Mouse (Mus musculus): ENCODE measurements at regions not wholly inside any gene's neighbourhood (a gene's known extent, or its start where the extent isn't known, plus 50 kb on each side); places are given as distances from the start of the nearest gene placed in this dataset.
A peak's percentile ranks its signal among the peaks of the same experiment; 100 is the strongest.

DNA sequence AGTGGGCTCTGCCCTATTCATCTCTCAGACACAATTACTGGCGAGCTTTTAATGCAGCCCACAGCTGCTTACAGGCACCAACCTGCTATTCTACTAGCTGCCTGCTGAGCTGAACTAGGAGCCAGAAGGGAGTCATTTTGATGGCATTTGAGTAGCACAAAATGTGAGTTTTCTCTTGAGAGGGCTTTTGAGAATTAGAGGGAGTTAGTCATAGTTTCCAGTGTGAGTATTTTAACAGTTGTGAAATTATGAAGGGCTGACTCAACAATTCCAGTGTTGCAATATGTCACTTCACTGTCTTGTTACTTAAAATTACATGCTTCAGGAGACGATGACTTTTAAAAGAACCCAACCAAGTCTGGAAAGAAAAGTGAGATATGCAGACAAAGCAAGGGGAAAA is 54.4 kb upstream of the Ly86 start:
- DNase-seq = no peak

DNA sequence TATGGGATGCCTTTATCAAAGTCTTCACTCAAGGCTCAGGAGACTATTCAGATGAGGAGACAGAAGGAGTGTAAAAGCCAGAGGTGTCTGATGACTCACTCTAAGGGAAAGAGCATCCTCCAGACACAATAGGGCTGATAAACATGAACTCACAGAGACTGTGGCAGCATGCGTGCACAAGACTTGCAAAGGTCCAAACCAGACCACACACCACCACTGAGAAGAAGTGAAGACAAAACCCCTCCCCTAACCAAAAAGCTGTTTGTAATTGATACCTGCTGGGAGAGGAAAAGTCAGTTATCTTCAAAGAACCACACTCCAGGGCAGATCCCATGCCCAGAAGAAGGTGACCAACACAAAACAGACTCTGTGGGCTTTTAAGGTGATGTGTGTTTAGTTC is 56.0 kb upstream of the Ly86 start:
- no peak for DNase-seq

DNA sequence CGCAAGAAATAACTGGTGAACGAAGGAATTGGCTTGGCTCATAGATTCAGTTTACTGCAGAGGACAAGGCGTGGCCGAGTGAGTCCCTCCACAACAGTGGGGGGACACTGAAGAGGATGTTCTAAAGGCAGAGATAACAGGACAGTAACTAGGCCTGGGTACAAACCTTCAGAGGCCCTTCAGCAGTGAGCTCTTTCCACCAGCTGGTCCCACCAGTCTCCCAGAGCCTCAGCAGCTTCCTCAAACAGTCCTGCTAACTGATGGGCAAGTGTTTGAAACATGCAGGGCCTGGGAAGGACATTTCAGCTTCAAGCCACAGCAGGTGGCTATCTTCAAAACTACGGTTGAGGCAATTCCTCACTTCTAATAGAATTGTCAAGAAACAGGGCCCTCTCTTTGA is 62.5 kb upstream of the Ly86 start:
- no peak for DNase-seq

DNA sequence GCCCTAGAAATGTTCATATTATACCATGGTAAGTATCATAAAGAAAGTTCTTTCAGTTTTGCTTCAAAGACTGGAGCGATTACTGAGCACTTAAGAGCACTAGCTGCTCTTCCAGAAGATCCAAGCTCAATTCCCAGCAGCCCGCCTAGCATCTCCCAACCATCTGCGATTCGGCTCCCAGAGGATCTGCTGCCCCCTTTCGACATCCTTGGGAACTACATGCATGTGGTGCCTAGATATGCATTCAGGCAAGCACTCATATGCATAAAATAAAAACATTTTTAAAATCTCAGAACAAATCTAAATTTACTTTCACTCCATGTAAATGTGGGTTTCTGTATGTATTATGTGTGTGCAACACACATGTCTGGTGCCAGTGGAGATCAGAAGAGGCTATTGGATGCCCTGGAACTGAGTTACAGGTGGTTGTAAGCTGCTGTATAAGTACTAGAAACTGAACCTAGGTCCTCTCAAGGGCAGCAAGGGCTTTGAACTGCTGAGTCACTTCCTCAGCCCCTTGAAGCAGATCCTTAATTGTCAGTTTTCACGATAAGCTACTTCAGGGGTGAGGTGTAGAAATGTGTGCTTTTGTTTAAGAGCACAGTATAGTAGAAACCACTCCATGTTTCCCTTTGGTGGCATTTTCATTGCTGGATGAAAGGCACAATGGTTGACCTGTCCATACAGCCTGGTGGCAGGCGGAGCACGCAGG is 65.8 kb upstream of the Ly86 start:
- DNase-seq = no peak

DNA sequence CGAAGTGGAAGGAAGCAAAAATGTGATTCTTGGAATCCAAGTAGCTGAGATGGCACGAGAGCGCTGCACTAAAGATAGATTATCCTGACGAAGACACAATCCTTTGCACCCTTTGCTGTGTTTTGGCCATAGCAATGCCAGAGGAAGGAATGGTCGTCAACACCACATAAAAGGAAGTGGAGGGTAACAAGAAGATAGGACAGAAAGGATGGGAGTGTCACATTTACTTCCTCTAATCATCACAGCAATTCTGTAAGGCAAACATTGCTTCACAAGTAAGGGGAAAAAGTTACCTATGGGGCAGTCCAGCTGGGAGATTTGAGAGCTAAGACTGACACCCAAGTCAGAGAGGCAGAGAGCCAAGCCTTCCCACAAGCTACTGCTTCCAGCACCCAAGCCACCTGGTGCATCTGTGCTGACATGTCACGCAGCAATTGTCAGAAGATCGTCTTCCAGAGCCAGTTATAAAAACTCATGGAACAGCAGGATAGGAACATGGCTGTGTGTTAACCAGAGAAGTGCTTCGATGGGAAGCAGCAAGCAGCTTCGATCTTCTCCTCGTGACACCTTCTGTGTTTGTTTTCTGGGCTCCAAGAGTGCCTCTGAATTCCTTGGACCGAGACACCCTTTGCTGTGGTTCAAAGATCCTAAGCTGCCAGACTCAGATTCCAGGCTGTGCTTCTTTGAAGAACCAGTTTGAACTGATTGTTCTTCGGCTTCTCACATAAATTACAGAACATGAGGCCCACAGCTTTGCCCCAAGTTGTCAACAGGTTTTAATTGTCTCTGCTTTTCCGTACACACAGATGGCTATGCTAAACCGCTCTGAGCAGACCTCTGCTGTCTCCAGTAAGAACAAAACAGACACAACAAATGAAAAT is 95.2 kb upstream of the Ly86 start:
- DNase-seq = no peak

DNA sequence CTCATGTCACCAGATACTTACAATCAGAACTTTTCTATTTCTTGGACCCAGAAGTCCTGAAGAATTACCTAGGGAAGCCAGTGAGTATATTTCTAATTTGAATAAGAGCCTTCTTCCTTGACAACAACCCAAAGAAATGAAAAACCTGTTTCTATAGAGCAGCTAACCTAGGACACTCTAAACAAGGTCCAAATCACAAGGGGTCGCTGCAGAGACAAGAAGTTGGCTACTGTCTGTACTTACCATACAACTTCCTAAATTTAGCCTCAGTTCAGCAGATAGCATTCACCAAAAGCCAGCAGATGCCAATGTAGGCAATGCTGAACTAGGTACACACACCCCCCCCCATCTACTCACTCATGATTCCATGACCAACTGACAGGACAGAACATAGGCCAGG is 96.3 kb upstream of the Ly86 start:
- no peak for DNase-seq

DNA sequence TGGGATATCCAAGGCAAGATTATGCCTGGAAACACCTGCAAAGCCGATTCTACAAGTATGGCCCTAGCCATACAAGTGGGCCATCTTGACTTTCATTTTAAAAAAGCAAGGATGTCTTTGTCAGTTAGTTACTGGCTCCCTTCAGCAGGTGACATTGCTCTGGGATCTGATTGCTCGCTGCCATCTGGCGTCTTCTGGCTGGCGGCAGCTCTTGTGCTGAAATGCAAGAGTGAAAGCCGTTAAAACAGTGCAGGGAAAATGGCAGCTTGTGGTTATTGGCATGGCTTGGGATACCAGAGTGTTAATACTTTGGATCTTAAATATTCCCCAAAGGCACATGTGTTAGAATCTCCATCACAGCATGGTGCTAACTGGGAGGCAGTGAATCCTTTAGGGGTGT is 105.0 kb upstream of the Ly86 start:
- DNase-seq = no peak

DNA sequence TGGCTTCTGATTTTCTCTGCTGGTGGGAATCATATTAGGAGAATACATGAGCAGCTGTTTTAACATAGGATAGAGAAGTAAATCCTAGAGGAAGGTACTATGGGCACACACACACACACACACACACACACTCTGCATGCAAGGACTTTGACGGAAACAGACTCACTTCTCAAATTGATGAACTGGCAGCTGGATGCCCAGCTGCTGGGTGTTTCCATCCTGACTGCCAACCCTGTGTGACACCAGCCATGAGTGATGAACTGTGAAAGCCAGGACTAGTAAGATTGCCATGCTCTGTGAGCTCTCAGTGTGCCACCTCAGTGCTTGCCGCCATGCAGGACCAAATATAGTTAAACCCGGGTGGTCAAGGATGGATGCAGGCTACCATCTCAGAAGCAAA is 107.7 kb upstream of the Ly86 start:
- no peak for DNase-seq

DNA sequence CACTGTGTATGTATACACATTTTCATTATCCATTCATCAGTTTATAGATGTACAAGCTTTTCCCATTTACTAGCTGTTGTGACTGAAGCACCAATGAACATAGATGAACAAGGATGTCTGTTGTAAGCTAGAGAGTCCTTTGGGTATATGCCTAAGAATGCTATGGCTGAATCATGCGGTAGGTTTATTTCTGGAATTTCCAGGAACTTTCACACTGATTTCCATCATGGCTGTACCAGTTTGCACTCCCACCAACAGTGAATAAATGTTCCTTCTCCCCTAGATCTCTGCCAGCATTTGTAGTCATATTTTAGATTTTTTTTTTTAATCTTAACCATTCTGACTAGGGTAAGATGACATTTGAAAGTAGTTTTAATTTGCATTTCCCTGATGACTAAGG is 119.2 kb upstream of the Ly86 start:
- DNase-seq = no peak

DNA sequence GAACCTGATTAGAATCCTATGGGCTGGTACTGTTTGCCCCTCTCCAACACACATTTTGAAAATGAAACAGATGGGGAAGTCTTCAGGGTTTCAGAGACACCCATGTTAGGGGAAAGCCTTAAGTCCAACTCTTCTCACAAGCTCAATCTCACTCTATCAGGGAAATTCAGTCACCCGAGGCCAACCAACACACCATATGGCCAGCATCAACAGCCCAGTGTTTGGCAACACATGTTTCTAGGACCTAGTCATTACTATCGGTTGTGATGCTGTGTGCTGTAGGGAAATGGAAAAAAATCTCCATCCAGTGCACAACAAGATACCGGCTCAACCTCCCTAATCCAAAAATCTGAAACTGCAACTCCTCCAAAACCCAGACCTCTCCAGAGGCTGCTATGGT is 124.6 kb upstream of the Ly86 start:
- no peak for DNase-seq

DNA sequence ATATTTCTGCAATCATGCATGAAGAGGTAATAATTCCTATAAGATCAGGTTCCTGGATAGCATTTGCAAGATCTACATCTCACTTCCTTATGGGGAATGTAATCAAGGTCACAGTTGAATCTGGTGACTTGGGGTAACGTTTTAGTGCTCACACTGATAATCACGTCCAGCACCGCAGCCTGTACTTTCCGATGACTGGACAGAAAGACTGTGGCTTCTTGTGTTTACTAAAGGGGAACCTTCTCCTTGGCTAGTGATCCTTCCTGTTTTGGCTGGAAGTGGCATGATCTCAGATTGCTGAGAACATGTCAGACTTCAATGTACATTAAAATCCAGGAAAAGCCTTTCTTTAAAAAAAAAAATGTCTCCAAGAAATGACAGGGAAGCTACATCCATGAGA is 126.4 kb upstream of the Ly86 start:
- no peak for DNase-seq

DNA sequence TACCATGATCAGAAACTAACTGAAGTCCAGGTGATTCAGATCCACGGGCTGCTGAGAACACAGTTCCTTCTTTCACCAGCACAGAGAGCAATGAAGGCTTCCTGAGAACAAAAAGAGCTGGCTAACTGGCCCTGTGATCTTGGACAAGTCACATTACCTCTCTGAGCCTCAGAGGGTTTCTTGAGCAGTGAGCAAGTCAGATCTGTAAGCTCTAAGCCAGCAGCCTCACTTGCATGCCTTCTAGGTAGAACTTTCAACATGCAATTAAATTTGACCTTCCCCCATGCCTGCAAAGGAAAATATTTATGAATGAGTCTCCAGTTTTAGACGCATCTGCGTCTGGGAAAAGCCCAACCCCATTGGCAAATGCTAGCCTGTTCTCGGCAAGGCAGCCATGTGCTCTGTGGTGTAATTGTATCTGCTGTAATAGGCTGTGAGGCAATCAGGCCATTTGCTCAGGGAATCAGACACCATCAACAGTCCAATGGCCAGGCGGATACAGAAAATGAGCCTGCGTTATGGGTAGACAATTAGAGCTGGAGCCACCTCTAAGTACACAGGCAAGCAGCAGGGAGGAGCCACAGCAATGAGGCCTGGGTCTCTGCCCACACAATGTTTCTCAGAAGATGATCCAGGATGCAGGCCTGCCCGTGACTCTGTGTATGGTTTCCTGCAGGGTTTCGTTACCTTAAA is 130.3 kb upstream of the Ly86 start:
- peak; percentile 8 for DNase-seq

DNA sequence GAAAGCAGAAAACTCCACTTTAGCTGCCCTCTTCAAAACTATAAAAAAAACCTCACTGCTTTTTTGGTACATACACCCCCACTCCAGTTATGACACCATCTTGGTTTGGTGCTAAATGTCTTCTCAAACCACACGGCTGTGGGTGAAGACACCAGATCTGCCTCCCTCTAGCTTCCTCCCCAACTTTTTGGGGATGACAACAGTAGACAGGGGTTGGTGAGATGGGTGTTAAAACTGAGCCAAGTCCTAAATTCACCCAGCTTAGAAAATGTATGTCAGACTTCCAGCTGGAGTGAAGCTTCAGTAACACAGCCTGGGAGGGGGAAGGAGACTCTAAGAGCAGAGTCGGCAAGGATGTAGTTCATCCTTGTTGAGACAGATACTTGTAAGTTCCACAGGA is 147.1 kb upstream of the F13a1 start:
- no peak for DNase-seq

DNA sequence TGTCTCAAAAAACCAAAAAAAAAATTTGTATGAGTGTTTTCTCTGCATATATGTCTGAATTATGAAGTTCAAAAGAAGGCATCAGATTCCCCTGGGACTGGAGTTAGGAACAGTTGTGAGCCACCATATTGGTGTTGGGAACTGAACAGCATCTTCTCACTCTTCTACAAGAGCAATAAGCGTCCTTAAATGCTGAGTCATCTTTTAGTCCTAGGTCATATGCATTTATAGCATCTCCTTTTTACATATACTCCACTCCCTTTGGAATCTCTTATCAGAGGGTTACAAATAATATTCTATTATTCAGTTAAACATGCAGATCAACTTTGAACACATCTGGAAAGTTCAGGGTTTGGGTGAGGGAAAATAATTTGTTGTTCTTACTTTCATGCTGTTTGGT is 145.8 kb upstream of the F13a1 start:
- DNase-seq = no peak

DNA sequence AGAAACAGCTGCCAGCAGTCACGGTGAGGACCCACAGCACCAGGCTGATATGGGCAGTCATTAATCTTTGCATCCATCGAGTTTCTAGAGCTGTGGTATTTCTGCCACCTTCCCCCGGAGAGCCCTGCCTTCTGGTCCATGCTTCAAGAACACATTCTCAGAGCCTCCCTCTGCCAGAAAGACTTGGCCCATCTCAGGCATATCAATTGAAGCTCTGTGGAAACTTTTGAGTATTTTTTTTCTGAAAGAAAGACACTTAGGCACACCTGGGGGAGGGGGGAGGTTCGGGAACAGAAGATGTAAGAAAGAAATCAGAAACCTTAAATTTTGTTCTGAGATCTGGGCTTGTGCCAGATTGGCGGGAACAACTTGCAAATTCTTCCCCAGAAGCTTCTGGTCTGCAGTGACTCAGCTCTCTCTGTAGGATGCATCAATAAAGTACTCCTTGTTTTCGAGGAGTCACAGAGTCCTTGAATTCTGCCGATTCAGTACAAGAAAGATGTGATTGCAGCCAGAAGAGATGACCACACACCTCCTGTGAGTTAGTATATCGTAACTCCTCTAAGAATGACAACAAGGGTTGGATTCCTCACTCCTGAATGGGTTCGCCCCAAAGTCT is 131.2 kb upstream of the F13a1 start:
- DNase-seq = no peak

DNA sequence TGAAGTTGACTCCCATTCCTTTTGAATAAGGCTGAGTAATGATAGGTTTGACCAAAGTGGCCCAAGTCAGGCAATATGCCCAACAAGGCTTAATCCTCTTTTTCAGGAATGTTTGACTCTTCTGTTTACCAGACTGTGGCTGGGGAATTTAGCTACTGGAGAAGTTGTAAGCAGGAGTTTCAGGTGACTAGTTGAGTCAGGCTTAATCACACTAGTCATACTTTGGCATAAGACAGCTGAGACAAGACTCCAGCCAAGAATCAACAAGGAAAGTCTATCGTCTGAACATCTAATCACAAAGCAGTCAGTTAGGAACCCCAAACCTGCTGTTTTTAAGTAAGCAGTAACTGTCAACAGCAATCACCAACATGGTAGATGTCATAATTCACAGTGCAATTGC is 126.5 kb upstream of the F13a1 start:
- no peak for DNase-seq

DNA sequence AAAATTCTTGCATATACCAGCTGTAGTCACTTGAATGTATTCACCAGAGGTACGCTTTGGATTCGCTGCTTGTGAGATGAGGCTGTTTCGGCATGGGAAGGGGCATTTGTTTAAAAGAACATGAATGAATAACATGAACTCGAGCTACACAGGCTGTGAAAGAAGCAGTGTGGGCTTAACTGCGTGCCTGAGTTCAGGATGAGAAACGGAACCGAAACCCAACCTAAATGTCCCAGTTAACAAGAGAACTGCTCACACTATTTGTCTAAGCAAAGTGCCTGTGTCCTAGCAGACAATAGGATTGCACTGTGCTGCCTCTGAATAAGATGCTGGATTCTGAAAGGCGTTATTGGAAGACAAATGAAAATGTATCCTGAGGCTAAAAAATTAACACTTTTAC is 126.0 kb upstream of the F13a1 start:
- no peak for DNase-seq

DNA sequence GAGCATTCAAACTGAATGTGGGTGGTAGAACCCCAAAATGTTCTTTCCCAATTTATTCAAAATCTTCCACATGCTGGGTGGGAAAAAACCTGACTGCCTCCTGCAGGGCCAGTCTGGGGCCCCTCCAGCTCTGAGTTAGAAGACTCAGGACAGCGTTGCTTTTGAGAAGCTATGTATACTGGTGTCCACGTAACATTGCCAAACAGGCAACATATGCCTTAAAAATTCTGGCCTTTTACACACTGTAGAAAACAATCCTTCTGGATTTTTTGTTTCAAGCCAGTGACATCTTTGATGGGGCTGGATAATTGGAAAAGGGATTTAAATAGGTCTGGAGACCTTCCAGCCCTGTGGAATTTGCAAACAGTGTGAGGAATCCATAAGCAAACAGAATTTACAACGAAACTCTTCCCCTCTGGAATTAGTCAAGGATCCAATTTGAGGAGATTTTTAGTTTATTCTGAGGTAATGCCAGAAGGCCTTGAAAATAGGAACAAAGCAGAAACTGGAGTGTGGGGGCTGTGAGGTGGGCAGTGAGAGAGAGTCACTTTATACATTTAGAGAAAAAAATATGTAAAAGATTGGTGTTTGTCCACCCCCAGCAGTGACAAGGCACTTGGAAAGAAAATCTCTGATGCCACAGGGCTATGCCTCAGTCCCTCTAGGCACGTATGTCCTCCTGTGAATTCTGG is 108.9 kb upstream of the F13a1 start:
- DNase-seq = no peak

DNA sequence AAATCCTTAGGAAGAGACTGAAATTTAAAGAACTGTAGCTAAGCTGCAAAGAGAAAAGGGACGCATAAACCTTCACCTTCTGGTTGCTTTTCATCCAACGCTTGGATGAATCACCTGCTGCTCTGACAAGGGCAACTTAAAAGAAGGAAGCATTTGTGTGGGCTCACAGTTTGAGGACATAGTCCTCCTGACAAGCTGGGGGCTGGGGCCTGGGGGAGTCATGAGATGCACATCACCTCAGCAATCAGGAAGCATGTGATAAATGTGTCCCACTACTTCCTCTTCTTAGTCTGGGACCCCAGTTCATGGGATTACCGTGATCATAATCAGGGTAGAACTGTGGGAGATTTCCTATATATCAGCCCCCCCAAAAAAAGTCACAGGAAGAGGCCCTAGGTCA is 107.8 kb upstream of the F13a1 start:
- no peak for DNase-seq

DNA sequence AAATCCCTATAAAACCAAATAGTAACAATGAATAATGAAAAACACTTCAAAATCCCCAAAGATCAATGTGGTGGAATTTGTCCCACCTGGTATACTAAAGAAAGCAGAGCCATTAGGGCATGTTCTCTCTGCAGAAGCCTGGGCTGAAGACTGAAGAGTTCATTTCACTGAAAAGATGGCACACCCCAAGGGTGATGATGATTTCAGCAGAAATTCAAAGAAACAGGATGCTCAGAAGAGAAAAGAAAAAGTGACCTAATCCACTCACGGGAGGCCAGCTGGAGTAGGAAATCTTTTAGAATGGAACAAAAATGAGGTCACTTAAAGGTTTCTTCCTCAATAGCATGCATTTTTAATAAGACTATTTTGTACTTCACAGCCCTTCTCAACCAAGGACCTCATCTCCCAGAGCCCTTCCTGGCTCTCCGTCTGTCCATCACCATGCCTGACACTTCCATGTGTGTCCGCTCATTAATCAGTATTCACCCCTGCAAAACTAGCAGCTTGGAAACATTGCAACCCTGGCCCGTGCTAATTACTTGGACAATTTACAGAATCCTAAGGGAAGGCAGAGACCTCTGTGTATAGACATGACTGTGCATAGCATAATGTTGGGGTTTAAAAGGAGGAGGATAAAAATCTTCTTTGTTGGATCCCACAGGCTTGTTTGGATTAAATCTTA is 101.9 kb upstream of the F13a1 start:
- no peak for DNase-seq

DNA sequence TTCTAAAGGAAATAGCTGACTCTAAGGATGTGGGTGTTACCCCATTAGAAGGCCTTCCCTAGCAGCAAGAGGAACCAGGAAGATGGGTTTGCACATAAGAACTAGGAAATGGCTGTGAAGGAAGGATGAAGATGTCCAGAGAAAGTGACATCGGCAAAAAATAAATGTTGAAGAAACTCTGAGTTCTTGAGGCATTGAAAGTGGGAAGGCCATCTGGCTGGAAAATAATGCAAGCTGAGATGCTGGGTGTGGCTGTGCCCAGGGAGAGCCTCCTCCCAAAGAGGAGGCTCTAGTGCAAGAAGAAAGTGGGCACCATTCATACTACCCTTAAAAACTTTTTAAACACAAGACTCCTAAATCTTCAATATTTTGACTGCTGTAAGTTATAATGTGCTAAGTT is 99.9 kb upstream of the F13a1 start:
- DNase-seq = no peak

Data from adrenal gland, adult 8-10 months (tissue).